Mouse (Mus musculus): Measurements from ENCODE around the gene Gcm2. TPM values are rescaled to one million over a fixed set of nuclear protein-coding genes. Genes with fewer than 3 reads are reported as not detected.

The Gcm2 gene
- polyA plus RNA-seq, 1 experiment from 2014 or later, result not detected

GRCm38 (mm10) chr13:41073819-41074218 is 37.0 kb downstream of the Gcm2 start:
- H3K9me3 ChIP-seq (ENCODE audit: control insufficient read depth, low read length), result no peaks in the 10 kb centered on the region
- no peak for ATAC-seq (ENCODE audit: low FRiP score, low TSS enrichment)
- no peak overlapping the region for H3K4me2 ChIP-seq (replicated peaks; ENCODE audit: low read depth, low read length)
- H3K27ac ChIP-seq (ENCODE audit: low read depth, low read length), result no peak overlapping the region
- peaks cover 5% of the 10 kb centered on the region for H3K27me3 ChIP-seq (ENCODE audit: control insufficient read depth, insufficient read depth, low read length)
- H3K9ac ChIP-seq (ENCODE audit: low read depth, low read length), result no peak overlapping the region
- H3K4me1 ChIP-seq (ENCODE audit: control insufficient read depth, insufficient read depth, low read length), result no peaks in the 10 kb centered on the region
- no peaks in the 10 kb centered on the region for H3K36me3 ChIP-seq (ENCODE audit: control insufficient read depth, insufficient read depth, low read length)
- H3K4me3 ChIP-seq (ENCODE audit: low read length), result no peak overlapping the region
- WGBS, result 86% methylated on average over 5 of the region's 5 CpGs

GRCm38 (mm10) chr13:41071617-41072016 is 39.2 kb downstream of the Gcm2 start:
- H3K9me3 ChIP-seq (ENCODE audit: control insufficient read depth, low read length), result no peaks in the 10 kb centered on the region
- H3K4me3 ChIP-seq (ENCODE audit: low read length), result no peak overlapping the region
- H3K4me1 ChIP-seq (ENCODE audit: control insufficient read depth, insufficient read depth, low read length), result no peaks in the 10 kb centered on the region
- no peaks in the 10 kb centered on the region for H3K36me3 ChIP-seq (ENCODE audit: control insufficient read depth, insufficient read depth, low read length)
- H3K9ac ChIP-seq (ENCODE audit: low read depth, low read length), result no peak overlapping the region
- 94% methylated on average over 11 of the region's 11 CpGs for WGBS
- H3K27ac ChIP-seq (ENCODE audit: low read depth, low read length), result no peak overlapping the region
- no peak overlapping the region for H3K4me2 ChIP-seq (replicated peaks; ENCODE audit: low read depth, low read length)
- ATAC-seq (ENCODE audit: low FRiP score, low TSS enrichment), result no peak
- H3K27me3 ChIP-seq (ENCODE audit: control insufficient read depth, insufficient read depth, low read length), result no peaks in the 10 kb centered on the region

GRCm38 (mm10) chr13:41067618-41068017 is 43.2 kb downstream of the Gcm2 start:
- ATAC-seq (ENCODE audit: low FRiP score, low TSS enrichment), result no peak
- 98% methylated on average over 4 of the region's 4 CpGs for WGBS
- Histone ChIP-seq H3K27ac (ENCODE audit: low read depth, low read length) (no peak overlapping the region), H3K4me3 (ENCODE audit: low read length) (no peak overlapping the region), H3K9me3 (ENCODE audit: control insufficient read depth, low read length) (no peaks in the 10 kb centered on the region), H3K36me3 (ENCODE audit: control insufficient read depth, insufficient read depth, low read length) (no peaks in the 10 kb centered on the region), H3K4me1 (ENCODE audit: control insufficient read depth, insufficient read depth, low read length) (no peaks in the 10 kb centered on the region), H3K27me3 (ENCODE audit: control insufficient read depth, insufficient read depth, low read length) (no peaks in the 10 kb centered on the region), H3K9ac (ENCODE audit: low read depth, low read length) (no peak overlapping the region), H3K4me2 (replicated peaks; ENCODE audit: low read depth, low read length) (no peak overlapping the region)

- WGBS, result 84% methylated on average over 5 of the region's 5 CpGs
- Histone ChIP-seq H3K9me3 (ENCODE audit: control insufficient read depth, low read length) (no peaks in the 10 kb centered on the region), H3K9ac (ENCODE audit: low read depth, low read length) (no peak overlapping the region), H3K4me1 (ENCODE audit: control insufficient read depth, insufficient read depth, low read length) (no peaks in the 10 kb centered on the region), H3K4me3 (ENCODE audit: low read length) (no peak overlapping the region), H3K4me2 (replicated peaks; ENCODE audit: low read depth, low read length) (no peak overlapping the region), H3K36me3 (ENCODE audit: control insufficient read depth, insufficient read depth, low read length) (no peaks in the 10 kb centered on the region), H3K27me3 (ENCODE audit: control insufficient read depth, insufficient read depth, low read length) (no peaks in the 10 kb centered on the region), H3K27ac (ENCODE audit: low read depth, low read length) (no peak overlapping the region)
- no peak for ATAC-seq (ENCODE audit: low FRiP score, low TSS enrichment)
Observed at GRCm38 (mm10) chr13:41051965-41052364, 58.9 kb downstream of the Gcm2 start.

Other genes starting within 250 kb of the Gcm2 start
- gene Pak1ip1, start 110.0 kb downstream of the Gcm2 start, polyA plus RNA-seq (2014; fragmentation: Nextera tagmentation; extraction: Ambion mirVana), result 78.0 and 79.5 TPM in 2 replicates
- gene Tmem14c, start 94.7 kb downstream of the Gcm2 start, polyA plus RNA-seq (2014; fragmentation: Nextera tagmentation; extraction: Ambion mirVana), result 225 and 231 TPM in 2 replicates
- gene Mak, start 31.3 kb downstream of the Gcm2 start, polyA plus RNA-seq (2014; fragmentation: Nextera tagmentation; extraction: Ambion mirVana), result 0.50 and 1.2 TPM in 2 replicates
- gene Sycp2l, start 3.3 kb upstream of the Gcm2 start, polyA plus RNA-seq (2014; fragmentation: Nextera tagmentation; extraction: Ambion mirVana), result not detected in 2 replicates
- gene Elovl2, start 109.4 kb upstream of the Gcm2 start, polyA plus RNA-seq (2014; fragmentation: Nextera tagmentation; extraction: Ambion mirVana), result 8.7 and 13.2 TPM in 2 replicates
- gene Smim13, start 138.8 kb upstream of the Gcm2 start, polyA plus RNA-seq (2014; fragmentation: Nextera tagmentation; extraction: Ambion mirVana), result 7.2 and 11.0 TPM in 2 replicates
- gene Gm17364, start 162.9 kb upstream of the Gcm2 start, polyA plus RNA-seq (2014; fragmentation: Nextera tagmentation; extraction: Ambion mirVana), result not detected in 2 replicates

All from kidney, embryonic 14.5 days (tissue).